Mouse (Mus musculus): ENCODE measurements around the gene Tmx4. TPM values are rescaled to one million over a fixed set of nuclear protein-coding genes. Genes with fewer than 3 reads are reported as not detected.
A peak's percentile ranks its signal among the peaks of the same experiment; 100 is the strongest.
"Not testable (repeated sequence)": the region's sequence is repeated elsewhere in the genome, so short reads cannot be mapped to it uniquely, and the experiment has no call there.

Tmx4 gene
- total RNA-seq (2022), result 100 to 1,000 TPM; 163 to 186 (median 170) TPM

- peak; percentile 97 to 98 for DNase-seq (ENCODE audit: low spot score in 2 of 2)
Measured at GRCm38 (mm10) chr2:134643514-134644300, at the start of gene Tmx4. Gene Tmx4, minus strand, starts transcription at chr2:134644145.

- no peak for DNase-seq (ENCODE audit: low spot score in 2 of 2)
Measured at GRCm38 (mm10) chr2:134692125-134692524, 48.2 kb upstream of the Tmx4 start.

- no peak for DNase-seq (ENCODE audit: low spot score in 2 of 2)
Measured at GRCm38 (mm10) chr2:134691055-134691454, 47.1 kb upstream of the Tmx4 start.

GRCm38 (mm10) chr2:134682326-134682725 is 38.4 kb upstream of the Tmx4 start:
- DNase-seq (ENCODE audit: low spot score in 2 of 2), result no peak

- DNase-seq (ENCODE audit: low spot score in 2 of 2), result peak in 1 of 2 experiments; percentile 42
Measured at GRCm38 (mm10) chr2:134681271-134681961, 37.5 kb upstream of the Tmx4 start.

GRCm38 (mm10) chr2:134679567-134679966 is 35.6 kb upstream of the Tmx4 start:
- no peak for DNase-seq (ENCODE audit: low spot score in 2 of 2)

GRCm38 (mm10) chr2:134675465-134675864 is 31.5 kb upstream of the Tmx4 start:
- no peak for DNase-seq (ENCODE audit: low spot score in 2 of 2)

- peak in 1 of 2 experiments; percentile 20 for DNase-seq (ENCODE audit: low spot score in 2 of 2)
Measured at GRCm38 (mm10) chr2:134673604-134674003, 29.7 kb upstream of the Tmx4 start.

- no peak for DNase-seq (ENCODE audit: low spot score in 2 of 2)
Measured at GRCm38 (mm10) chr2:134656477-134656876, 12.5 kb upstream of the Tmx4 start.

GRCm38 (mm10) chr2:134654668-134655067 is 10.7 kb upstream of the Tmx4 start:
- DNase-seq (ENCODE audit: low spot score in 2 of 2), result no peak

GRCm38 (mm10) chr2:134652759-134653158 is 8.8 kb upstream of the Tmx4 start:
- no peak for DNase-seq (ENCODE audit: low spot score in 2 of 2)

- DNase-seq (ENCODE audit: low spot score in 2 of 2), result peak in 1 of 2 experiments; percentile 9
Measured at GRCm38 (mm10) chr2:134648999-134649398, 5.1 kb upstream of the Tmx4 start.

- no peak for DNase-seq (ENCODE audit: low spot score in 2 of 2)
Measured at GRCm38 (mm10) chr2:134645752-134646151, 1.8 kb upstream of the Tmx4 start.

- peak in 1 of 2 experiments; percentile 6 for DNase-seq (ENCODE audit: low spot score in 2 of 2)
Measured at GRCm38 (mm10) chr2:134645166-134645565, 1.2 kb upstream of the Tmx4 start.

GRCm38 (mm10) chr2:134644301-134644912 is 462 bp upstream of the Tmx4 start:
- no peak for DNase-seq (ENCODE audit: low spot score in 2 of 2)

- no peak for DNase-seq (ENCODE audit: low spot score in 2 of 2)
Measured at GRCm38 (mm10) chr2:134642377-134642776, 1.6 kb downstream of the Tmx4 start.

- DNase-seq (ENCODE audit: low spot score in 2 of 2), result no peak
Measured at GRCm38 (mm10) chr2:134641372-134641771, 2.6 kb downstream of the Tmx4 start.

GRCm38 (mm10) chr2:134640398-134640797 is 3.5 kb downstream of the Tmx4 start:
- DNase-seq (ENCODE audit: low spot score in 2 of 2), result no peak

GRCm38 (mm10) chr2:134628541-134628940 is 15.4 kb downstream of the Tmx4 start:
- DNase-seq (ENCODE audit: low spot score in 2 of 2), result not testable (repeated sequence)

GRCm38 (mm10) chr2:134604935-134605334 is 39.0 kb downstream of the Tmx4 start:
- DNase-seq (ENCODE audit: low spot score in 2 of 2), result no peak

- DNase-seq (ENCODE audit: low spot score in 2 of 2), result no peak
Measured at GRCm38 (mm10) chr2:134591081-134591694, 52.8 kb downstream of the Tmx4 start.

- no peak for DNase-seq (ENCODE audit: low spot score in 2 of 2)
Measured at GRCm38 (mm10) chr2:134585243-134585642, 58.7 kb downstream of the Tmx4 start.

Data from layer of hippocampus, adult 8-10 months (tissue).